Comparison of ENCODE assay signal across 10 mouse cellular contexts in the genomic region with DNA sequence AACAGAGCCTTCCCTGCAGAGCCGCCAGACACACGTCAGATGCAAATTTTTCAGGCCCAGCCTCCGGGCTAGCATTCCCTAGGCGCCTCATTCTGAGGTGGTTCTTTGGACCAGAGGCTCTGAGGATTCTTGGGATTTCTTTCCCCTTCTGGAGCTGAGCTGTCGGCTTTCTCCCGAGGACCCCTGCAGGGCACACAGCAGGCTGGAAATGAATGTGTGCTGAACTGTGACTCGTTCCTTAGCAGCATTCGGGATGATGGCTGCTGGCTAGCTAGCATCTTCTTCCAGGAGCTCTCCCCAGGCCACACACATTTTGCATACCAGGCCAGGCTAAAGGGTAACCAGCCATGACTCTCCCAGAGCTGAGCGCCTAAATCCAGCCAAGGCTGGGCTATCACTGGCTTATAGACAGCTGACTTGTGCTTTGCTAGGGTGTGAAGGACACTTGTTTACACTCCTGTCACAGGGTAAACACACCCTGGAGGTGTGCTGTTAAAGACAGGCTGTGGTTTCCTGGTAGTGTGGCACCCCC. TPM values are rescaled to one million over a fixed set of nuclear protein-coding genes. Genes with fewer than 3 reads are reported as not detected.
A peak's percentile ranks its signal among the peaks of the same experiment; 100 is the strongest.
DNase-seq lines count a peak whose midpoint lies in the region; ATAC-seq and TF ChIP-seq lines count a peak whose summit lies in the region.
"Had no signal": no experiment of that assay in that cellular context is flagged by ENCODE, and none has a peak within 500 bp of the region (broad histone marks: within the 10 kb centered on the region; RNA-seq: fewer than 3 reads in every experiment).

No protein-coding gene starts in this region.

- H3K27me3 ChIP-seq in heart, embryonic 10.5 days (ENCODE audit: insufficient read depth, poor library complexity, severe bottlenecking), result peaks cover 26% of the 10 kb centered on the region
- peaks cover 40% of the 10 kb centered on the region for H3K27me3 ChIP-seq in neural tube, embryonic 12.5 days (replicated peaks)

- H3K4me1 ChIP-seq in heart, embryonic 10.5 days, result peaks cover 87% of the 10 kb centered on the region
- H3K4me1 ChIP-seq in neural tube, embryonic 12.5 days, result peaks cover 5% of the 10 kb centered on the region
- peaks cover 7% of the 10 kb centered on the region for H3K4me1 ChIP-seq in lung, adult 2 months (ENCODE audit: control insufficient read depth, insufficient read depth, low read length)

- peak overlapping the region; percentile 88 for H3K27ac ChIP-seq in heart, embryonic 10.5 days
- H3K27ac ChIP-seq in neural tube, embryonic 12.5 days, result no peak overlapping the region

- no peak for DNase-seq in heart, embryonic 10.5 days (ENCODE audit: low spot score)
- DNase-seq in heart, postnatal 36 days, result no peak
- peak; percentile 92 for DNase-seq in ZHBTc4 (ENCODE audit: low read depth, low spot score)
- peak; percentile 51 for DNase-seq in kidney, adult 9 months
- DNase-seq in layer of hippocampus, adult 9-11 months, result no peak
- DNase-seq in cerebellum, postnatal 36 days, result no peak
- DNase-seq in lung, adult 2 months, result no peak
- DNase-seq: thymus, adult 18-20 months had no signal

- H3K9ac ChIP-seq in neural tube, embryonic 12.5 days, result no peak overlapping the region

- H3K36me3 ChIP-seq in heart, embryonic 10.5 days, result no peaks in the 10 kb centered on the region
- no peaks in the 10 kb centered on the region for H3K36me3 ChIP-seq in neural tube, embryonic 12.5 days

- H3K4me2 ChIP-seq in neural tube, embryonic 12.5 days (replicated peaks), result peak overlapping the region; percentile 18; the same call in 1 of the 2 replicates

- intact Hi-C loops in heart, postnatal 36 days (cut with DNase I), result no loop called here

- TF ChIP-seq CTCF in lung, adult 2 months (IDR thresholded peaks at IDR 0.05; ENCODE audit: insufficient read depth, low read length), result no peak

- no peak for TF ChIP-seq POLR2A in lung, adult 2 months (IDR thresholded peaks at IDR 0.05; ENCODE audit: borderline replicate concordance, extremely low read depth, low read depth, low read length)

- WGBS in heart, embryonic 10.5 days, result 10% methylated on average over 9 of the region's 9 CpGs
- WGBS in neural tube, embryonic 12.5 days, result 5% methylated on average over 9 of the region's 9 CpGs
- WGBS in lung, adult 2 months, result 48% methylated on average over 9 of the region's 9 CpGs

- H3K9me3 ChIP-seq in heart, embryonic 10.5 days, result no peaks in the 10 kb centered on the region
- no peaks in the 10 kb centered on the region for H3K9me3 ChIP-seq in neural tube, embryonic 12.5 days

- no peak for ATAC-seq in neural tube, embryonic 12.5 days (ENCODE audit: low FRiP score, low read depth)

- H3K4me3 ChIP-seq in heart, embryonic 10.5 days, result no peak overlapping the region; the same call in 1 of the 2 replicates
- no peak overlapping the region for H3K4me3 ChIP-seq in neural tube, embryonic 12.5 days
- H3K4me3 ChIP-seq in lung, adult 2 months (replicated peaks; ENCODE audit: extremely low read depth, low read depth, low read length), result no peak overlapping the region

RNA-seq across cellular contexts. Expression of a gene that starts 3.2 kb away (rescaled TPM):
- 0.63 and 1.3 TPM in 2 replicates for polyA plus RNA-seq in heart, embryonic 10.5 days (2016; fragmentation: Nextera tagmentation; extraction: Ambion mirVana)
- total RNA-seq in heart, postnatal 36 days (2021), result not detected
- 0.37 and 0.68 TPM in 2 replicates for polyA plus RNA-seq in neural tube, embryonic 12.5 days (2016; fragmentation: Nextera tagmentation; extraction: Ambion mirVana)
- polyA plus RNA-seq in lung, adult 2 months (2012; rRNA removed), result 0.14 and 0.20 TPM in 2 replicates

RNA-seq across cellular contexts. Expression of a gene that starts 4.0 kb away (rescaled TPM):
- polyA plus RNA-seq in heart, embryonic 10.5 days (2016; fragmentation: Nextera tagmentation; extraction: Ambion mirVana), result 0.99 and 1.1 TPM in 2 replicates
- 1 to 10 TPM; 1.6 to 1.8 TPM for total RNA-seq in heart, postnatal 36 days (2021)
- 0.14 and 0.32 TPM in 2 replicates for polyA plus RNA-seq in neural tube, embryonic 12.5 days (2016; fragmentation: Nextera tagmentation; extraction: Ambion mirVana)
- polyA plus RNA-seq in lung, adult 2 months (2012; rRNA removed), result 9.2 and 13.0 TPM in 2 replicates

RNA-seq across cellular contexts. Expression of a gene that starts 40.0 kb away (rescaled TPM):
- polyA plus RNA-seq in heart, embryonic 10.5 days (2016; fragmentation: Nextera tagmentation; extraction: Ambion mirVana), result 2.3 and 3.6 TPM in 2 replicates
- not detected for total RNA-seq in heart, postnatal 36 days (2021)
- polyA plus RNA-seq in neural tube, embryonic 12.5 days (2016; fragmentation: Nextera tagmentation; extraction: Ambion mirVana), result 0.95 and 1.1 TPM in 2 replicates
- 1.1 and 2.9 TPM in 2 replicates for polyA plus RNA-seq in lung, adult 2 months (2012; rRNA removed)

RNA-seq across cellular contexts. Expression of a gene that starts 55.2 kb away (rescaled TPM):
- 3.2 and 4.7 TPM in 2 replicates for polyA plus RNA-seq in heart, embryonic 10.5 days (2016; fragmentation: Nextera tagmentation; extraction: Ambion mirVana)
- total RNA-seq in heart, postnatal 36 days (2021), result under 1 TPM; 0.25 to 0.33 TPM
- polyA plus RNA-seq in neural tube, embryonic 12.5 days (2016; fragmentation: Nextera tagmentation; extraction: Ambion mirVana), result 0.75 and 0.85 TPM in 2 replicates
- 1.0 and 1.3 TPM in 2 replicates for polyA plus RNA-seq in lung, adult 2 months (2012; rRNA removed)
- total RNA-seq: hematopoietic stem cell, adult 5-6 weeks had no signal

Comparison
In these comparisons a context has a peak if more than half of its experiments do, and no peak if none do; other contexts are left out.
1. DNase-seq: peak in ZHBTc4 (single experiment) and kidney, adult 9 months (single experiment); none in heart, embryonic 10.5 days (single experiment), heart, postnatal 36 days (0 of 2), layer of hippocampus, adult 9-11 months (single experiment), cerebellum, postnatal 36 days (0 of 2) and lung, adult 2 months (single experiment).